Mouse (Mus musculus) gastrocnemius, postnatal 36 days (tissue): ENCODE results near the gene Adam11. TPM values are rescaled to one million over a fixed set of nuclear protein-coding genes. Genes with fewer than 3 reads are reported as not detected.
A peak's percentile ranks its signal among the peaks of the same experiment; 100 is the strongest.

Experiments used
- DNase-seq, 2 experiments: peaks; one replicate each; pipeline ENCODE4 v3.0.0; 2022
- intact Hi-C: fragments of 180-260 bp; cut with DNase I; formaldehyde crosslinking; loops from one replicate; pipeline ENCODE4 v1.15.1; 2025
- total RNA-seq, 2 experiments: library from RNA; stranded (reverse); gene quantifications; 2 replicates each; pipeline ENCODE4 v1.2.3; 2021

The Adam11 gene
- total RNA-seq, 2 experiments from 2014 or later: 0.32 to 0.79 TPM

DNA sequence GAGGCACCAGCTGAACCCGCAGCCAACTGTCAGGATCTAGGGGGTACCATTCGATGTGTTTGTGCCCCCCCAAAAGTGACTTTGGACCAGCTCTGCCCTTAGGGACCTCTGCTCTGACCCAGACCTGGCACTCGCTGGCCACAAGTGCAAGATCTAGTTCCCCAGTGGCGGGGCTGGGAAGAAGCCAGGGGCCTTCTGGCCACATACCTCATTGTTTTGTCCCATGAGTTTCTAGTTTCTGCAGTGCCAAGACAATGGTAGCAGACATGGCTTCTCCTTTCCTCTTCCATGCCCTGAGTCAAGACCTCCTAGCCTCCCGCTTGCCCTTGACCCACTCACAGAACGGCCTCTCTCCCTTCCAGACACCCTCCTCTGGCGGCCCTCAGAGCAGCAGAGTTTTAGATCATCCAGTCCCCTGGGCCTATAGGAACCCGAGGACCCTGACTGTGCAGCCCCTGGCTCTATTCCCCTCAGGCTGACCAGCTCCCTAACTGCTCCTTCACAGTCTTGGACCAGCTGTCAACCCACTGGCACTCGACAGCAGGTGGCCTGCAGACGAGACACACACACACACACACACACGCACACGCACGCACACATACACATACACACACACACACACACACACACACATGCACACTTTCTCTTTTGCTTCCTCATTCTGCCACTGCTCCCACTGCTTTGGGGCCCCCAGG lies 8.2 kb upstream of the Adam11 start:
- intact Hi-C loops: no loop called here
- no peak for DNase-seq

GRCm38 (mm10) chr11:102753591-102754324 lies 7.5 kb upstream of the Adam11 start:
- intact Hi-C loops: no loop called here
- no peak for DNase-seq

GRCm38 (mm10) chr11:102754416-102754815 lies 6.8 kb upstream of the Adam11 start:
- intact Hi-C loops: no loop called here
- DNase-seq: no peak

DNA sequence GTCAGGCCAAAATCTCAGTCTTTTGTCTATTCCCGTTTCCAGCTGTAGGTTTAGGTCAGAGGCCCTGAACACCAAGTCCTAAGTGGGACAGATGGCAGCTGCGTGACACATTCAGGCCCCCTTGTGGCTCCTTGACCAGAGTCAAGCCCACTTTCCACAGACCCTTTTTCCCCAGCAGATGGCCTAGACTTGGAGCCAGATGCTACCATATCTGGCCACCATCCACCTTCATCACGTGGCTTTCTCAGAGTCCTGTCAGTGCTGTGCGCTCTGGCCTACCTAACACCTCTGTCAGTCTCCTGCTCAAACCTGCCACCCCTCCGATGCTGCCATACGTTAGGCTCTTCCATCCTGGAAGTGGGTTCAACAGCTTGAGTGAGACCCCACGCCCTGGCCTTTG lies 5.8 kb upstream of the Adam11 start:
- intact Hi-C loops: no loop called here
- no peak for DNase-seq

DNA sequence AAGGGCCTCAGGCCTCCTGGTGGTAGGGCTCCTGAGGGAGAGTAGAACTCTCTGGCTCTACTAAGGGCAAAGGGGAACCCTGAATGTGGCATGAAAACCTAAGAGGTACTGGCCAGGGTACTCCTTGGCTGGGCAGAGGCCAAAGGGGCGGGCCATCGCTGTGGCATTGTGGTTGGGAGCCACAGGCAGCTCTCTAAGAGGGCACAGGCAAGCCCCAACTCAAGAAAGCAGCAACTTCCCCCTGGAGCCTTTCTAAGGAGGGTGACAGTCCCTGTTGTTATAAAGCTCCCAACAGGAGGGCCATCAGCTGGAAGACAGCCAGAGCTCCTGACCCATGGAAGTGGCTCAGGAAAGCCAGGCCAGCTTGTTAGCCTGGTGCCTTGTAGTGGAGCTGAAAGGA lies 2.3 kb upstream of the Adam11 start:
- no peak for DNase-seq
- intact Hi-C loops: no loop called here

DNA sequence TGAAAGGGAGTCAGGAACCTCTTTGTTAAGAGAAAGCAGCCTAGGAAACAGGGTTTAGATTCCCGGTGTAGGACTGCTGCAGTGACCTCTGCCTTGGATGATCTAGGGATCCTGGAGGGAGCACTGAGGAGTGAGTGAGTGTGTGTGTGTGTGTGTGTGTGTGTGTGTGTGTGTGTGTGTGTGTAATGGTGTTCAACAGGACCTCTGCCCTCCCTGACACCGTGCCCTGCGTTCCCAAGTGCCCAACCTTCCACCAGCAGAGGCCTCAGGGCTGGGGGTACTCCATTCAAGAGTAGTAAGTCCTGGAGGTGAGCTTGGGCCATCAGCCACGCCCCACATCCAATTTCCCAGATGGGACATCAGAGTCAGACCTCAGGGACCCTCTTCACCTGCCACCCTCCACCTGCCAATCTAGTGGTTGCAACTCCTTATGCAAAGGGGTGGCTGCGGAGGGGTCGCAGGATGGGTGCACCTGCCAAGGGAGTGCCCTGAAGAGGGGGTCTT lies 382 bp upstream of the Adam11 start:
- intact Hi-C loops: no loop called here
- DNase-seq: no peak

GRCm38 (mm10) chr11:102762248-102762647 lies 1.0 kb downstream of the Adam11 start:
- intact Hi-C loops: no loop called here
- no peak for DNase-seq

DNA sequence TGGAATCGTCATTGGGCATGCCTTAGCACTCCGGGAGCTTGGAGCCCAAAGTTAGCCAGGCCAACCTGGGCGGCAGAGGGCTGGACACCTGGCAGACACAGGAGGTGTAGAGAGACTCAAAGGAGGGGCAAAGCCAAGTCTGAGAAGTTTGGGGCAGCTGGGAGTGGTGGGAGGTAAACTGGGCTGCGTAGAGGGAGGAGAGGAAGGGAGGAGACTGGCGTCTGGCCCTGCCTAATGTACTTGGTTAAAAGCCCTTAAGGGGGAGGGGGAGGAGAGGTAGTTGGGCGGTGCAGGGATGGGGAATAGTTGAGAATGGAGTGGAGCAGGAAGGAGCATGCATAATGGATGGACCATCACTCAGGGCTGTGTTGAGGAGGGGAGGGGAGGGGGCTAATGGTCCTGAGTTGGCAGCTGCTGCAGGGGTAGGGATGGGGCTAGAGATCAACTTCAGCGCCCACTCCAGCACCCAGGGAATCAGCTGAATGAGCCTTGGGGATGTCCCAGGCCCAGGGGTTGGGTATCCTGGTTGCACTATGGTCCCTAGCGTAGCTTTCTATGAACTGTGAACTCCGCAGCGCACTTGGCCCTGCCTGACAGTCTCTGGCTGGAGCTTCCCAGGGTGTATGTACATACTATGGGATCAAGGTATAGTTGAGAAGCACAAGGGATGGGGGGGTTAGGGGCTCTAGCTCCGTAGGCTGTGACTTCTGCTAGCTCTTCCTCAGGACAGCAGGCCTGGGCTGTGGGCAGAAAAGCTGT lies 1.9 kb downstream of the Adam11 start:
- intact Hi-C loops: no loop called here
- DNase-seq: no peak

GRCm38 (mm10) chr11:102765416-102765815 lies 4.2 kb downstream of the Adam11 start:
- intact Hi-C loops: no loop called here
- DNase-seq: no peak

- no peak for DNase-seq
- intact Hi-C loops: no loop called here
Observed at GRCm38 (mm10) chr11:102767055-102767670, 5.9 kb downstream of the Adam11 start.

DNA sequence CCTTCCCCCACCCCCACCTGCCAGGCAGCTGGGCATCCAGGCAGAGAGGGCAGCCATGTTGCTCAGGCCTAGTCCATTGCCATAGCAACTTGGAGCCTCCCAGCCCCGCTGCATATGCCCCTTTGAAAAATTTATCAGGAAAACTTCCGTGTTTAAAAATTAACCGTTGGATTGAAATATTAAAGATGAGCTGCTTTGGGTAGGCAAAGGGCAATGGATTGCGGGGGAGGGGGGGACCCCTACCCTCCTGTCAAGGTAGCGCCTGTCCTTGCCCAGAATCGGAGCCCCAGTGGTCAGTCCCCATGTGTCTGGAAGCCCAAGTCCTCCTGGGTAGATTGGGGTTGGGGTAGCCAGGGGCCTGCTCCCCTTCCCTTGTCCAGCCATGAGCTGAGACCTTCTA lies 7.9 kb downstream of the Adam11 start:
- intact Hi-C loops: no loop called here
- no peak for DNase-seq

DNA sequence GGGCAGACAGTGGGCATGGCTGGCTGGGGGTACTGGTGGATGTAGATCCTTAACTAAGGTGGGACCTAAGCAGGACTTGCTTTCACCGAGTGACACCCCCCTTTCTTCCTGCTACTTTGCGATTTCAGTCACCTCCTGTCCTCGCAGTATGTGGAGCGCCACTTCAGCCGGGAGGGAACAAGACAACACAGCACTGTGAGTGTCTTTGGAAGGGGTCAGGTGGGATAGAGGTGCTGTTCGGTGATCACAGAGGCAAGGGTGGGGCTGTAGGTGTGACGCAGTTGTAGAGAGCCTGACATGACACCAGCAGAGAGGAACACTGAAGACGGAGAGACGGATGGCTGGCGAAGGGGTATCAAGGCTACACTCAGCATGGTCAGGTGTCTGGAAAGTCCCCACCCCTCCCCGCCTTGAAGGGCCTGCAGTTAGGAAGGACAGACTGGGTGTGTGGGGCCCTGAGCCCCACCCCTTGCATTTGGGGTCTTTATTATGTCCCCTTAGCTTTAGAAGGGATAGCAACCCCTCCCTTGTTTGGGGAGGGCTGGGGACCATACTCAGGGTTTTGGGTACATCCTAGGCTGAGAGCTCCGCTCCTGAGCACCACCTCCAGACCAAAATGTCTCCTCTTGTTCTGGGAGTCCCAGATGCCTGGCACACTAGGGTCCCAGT lies 8.9 kb downstream of the Adam11 start:
- no peak for DNase-seq
- intact Hi-C loops: loop anchor here (5.0 kb wide), 1 partner anchor 227 kb away; no protein-coding TSS in a partner anchor

DNA sequence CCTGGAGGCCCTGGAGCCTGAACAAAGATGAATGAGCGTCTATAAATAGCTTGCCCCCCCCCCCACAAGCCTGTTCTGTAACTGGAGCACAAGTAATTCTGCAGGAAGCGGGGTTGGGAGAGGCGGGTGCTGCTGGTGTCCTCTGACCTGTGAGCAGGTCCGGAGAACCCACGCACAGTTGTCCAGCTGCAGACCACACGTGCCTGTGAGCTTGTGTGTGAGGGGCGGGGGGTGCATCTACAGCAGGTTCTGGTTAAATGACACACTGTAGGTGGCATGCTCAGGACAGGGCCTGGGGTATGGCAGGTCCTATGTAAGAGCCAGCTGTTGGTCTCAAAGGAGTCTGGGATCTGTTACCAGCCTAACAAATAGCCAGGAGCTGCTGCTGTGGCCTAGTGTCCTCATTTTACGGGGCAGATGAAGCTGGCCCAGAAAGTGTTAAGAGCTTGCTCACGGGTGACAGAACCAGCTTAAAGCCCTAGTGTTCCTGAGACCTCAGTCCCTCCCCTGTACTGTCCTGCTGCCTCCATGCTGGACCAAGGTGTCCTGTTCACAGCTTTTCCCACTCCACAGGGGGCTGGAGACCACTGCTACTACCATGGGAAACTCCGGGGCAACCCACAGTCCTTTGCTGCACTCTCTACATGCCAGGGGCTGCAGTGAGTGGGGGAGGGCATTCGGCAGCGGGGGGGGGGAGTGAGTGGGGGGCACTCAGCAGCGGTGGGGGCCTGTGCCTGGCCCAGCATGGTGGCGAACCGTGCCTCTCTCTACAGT lies 9.6 kb downstream of the Adam11 start:
- intact Hi-C loops: loop anchor here (5.0 kb wide), 1 partner anchor 226 kb away; no protein-coding TSS in a partner anchor
- DNase-seq: no peak

GRCm38 (mm10) chr11:102771916-102772714 lies 10.9 kb downstream of the Adam11 start:
- no peak for DNase-seq
- intact Hi-C loops: loop anchor here (5.0 kb wide), 1 partner anchor 225 kb away; no protein-coding TSS in a partner anchor

GRCm38 (mm10) chr11:102772771-102773700 lies 11.8 kb downstream of the Adam11 start:
- no peak for DNase-seq
- intact Hi-C loops: loop anchor here (5.0 kb wide), 1 partner anchor 224 kb away; no protein-coding TSS in a partner anchor

DNA sequence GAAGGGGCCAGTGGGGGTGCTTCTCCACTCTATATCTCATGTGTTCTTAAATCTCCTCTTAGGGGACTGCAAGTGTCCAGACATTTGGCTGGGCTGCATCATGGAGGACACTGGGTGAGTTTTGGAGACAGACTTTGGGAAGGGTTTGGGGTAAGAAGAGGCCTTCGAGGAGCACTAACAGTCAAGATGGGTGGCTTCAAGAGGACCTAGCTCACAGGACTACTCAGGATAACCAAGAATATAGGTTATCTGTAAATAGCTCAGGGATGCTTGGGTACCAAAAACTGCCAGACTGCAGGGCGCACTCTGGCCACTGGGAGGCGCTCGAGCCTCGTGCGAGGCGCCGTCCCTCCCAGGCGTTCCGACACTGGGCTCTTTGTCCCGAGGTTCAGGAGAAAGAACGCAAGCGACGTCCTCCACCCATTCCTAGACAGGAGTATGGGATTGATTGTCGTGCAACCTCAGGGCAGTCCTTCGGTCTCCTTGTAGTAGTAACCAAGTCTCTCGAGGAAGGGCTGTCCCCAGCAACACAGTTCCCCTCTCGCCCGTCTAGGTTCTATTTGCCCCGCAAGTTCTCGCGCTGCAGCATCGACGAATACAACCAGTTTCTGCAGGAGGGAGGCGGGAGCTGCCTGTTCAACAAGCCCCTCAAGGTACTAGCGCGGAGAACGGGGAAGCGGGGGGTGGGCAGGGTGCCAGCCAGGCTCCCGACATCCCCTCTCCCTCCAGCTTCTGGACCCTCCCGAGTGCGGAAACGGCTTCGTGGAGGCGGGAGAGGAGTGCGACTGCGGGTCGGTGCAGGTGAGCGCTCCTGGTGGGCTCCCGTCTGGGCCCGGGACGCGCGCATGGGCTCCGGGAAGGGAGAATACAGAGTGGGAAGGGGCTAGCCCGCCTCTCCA lies 12.7 kb downstream of the Adam11 start:
- peak; percentile 72 to 86 for DNase-seq
- intact Hi-C loops: loop anchor here (1.0 to 5.0 kb wide), 2 partner anchors 90 to 223 kb away; no protein-coding TSS in a partner anchor
